Mouse (Mus musculus): ENCODE data around the gene Tmem209. TPM values are rescaled to one million over a fixed set of nuclear protein-coding genes. Genes with fewer than 3 reads are reported as not detected.

Gene Tmem209
- polyA plus RNA-seq, 1 experiment = 33.2 TPM

GRCm38 (mm10) chr6:30550496-30551192 is 41.1 kb upstream of the Tmem209 start:
- no peak for TF ChIP-seq CTCF (IDR thresholded peaks at IDR 0.05; ENCODE audit: extremely low read depth, insufficient read depth, low read length)
- TF ChIP-seq POLR2A (IDR thresholded peaks at IDR 0.05; ENCODE audit: extremely low read depth, insufficient read depth, low read length) = no peak
- H3K4me1 ChIP-seq (ENCODE audit: control insufficient read depth, insufficient read depth, low read length) = peaks cover 13% of the 10 kb centered on the region; the same call in 1 of the 2 replicates
- H3K4me3 ChIP-seq (ENCODE audit: insufficient read depth, low read length) = no peak overlapping the region
- H3K27ac ChIP-seq (ENCODE audit: insufficient read depth, low read length) = peak overlapping the region; percentile 53; the same call in 1 of the 2 replicates

DNA sequence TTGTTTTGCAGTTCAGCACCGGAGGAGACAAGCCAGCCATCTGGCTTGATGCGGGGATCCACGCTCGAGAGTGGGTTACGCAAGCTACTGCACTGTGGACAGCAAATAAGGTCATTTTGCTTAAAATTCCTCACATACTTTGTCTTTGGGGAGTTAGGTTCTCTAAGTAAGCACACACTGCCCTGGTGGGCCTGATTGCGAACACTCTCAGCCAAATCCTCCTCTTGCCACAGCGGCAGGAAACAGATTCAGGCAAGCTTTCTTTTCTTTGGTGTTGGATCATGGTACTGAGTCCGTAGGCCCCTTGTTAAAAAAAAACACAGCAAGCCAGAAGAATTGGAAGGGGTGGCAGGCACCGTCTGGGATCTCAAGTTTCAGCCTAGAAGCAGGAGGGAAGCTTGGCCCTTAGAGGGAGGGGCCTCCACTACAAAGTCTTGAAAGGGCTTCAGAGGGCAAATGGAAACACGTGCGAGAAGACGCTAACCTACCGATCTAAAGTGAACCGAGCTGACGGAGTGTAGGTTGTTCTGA is 39.7 kb upstream of the Tmem209 start:
- no peak for TF ChIP-seq CTCF (IDR thresholded peaks at IDR 0.05; ENCODE audit: extremely low read depth, insufficient read depth, low read length)
- TF ChIP-seq POLR2A (IDR thresholded peaks at IDR 0.05; ENCODE audit: extremely low read depth, insufficient read depth, low read length) = no peak
- Histone ChIP-seq H3K4me1 (ENCODE audit: control insufficient read depth, insufficient read depth, low read length) (peaks cover 15% of the 10 kb centered on the region; the same call in 1 of the 2 replicates), H3K4me3 (ENCODE audit: insufficient read depth, low read length) (no peak overlapping the region), H3K27ac (ENCODE audit: insufficient read depth, low read length) (peak overlapping the region; percentile 55)

- TF ChIP-seq POLR2A (IDR thresholded peaks at IDR 0.05; ENCODE audit: extremely low read depth, insufficient read depth, low read length) (no peak), CTCF (IDR thresholded peaks at IDR 0.05; ENCODE audit: extremely low read depth, insufficient read depth, low read length) (no peak)
- Histone ChIP-seq H3K27ac (ENCODE audit: insufficient read depth, low read length) (no peak overlapping the region), H3K4me1 (ENCODE audit: control insufficient read depth, insufficient read depth, low read length) (peaks cover 14% of the 10 kb centered on the region; the same call in 1 of the 2 replicates), H3K4me3 (ENCODE audit: insufficient read depth, low read length) (no peak overlapping the region)
Observed at GRCm38 (mm10) chr6:30547656-30548306, 38.2 kb upstream of the Tmem209 start.

GRCm38 (mm10) chr6:30547274-30547645 is 37.7 kb upstream of the Tmem209 start:
- no peak overlapping the region for H3K4me3 ChIP-seq (ENCODE audit: insufficient read depth, low read length)
- peak overlapping the region; percentile 89 for H3K27ac ChIP-seq (ENCODE audit: insufficient read depth, low read length)

GRCm38 (mm10) chr6:30546571-30547273 is 37.1 kb upstream of the Tmem209 start:
- no peak overlapping the region for H3K4me3 ChIP-seq (ENCODE audit: insufficient read depth, low read length)
- no peak for TF ChIP-seq CTCF (IDR thresholded peaks at IDR 0.05; ENCODE audit: extremely low read depth, insufficient read depth, low read length)
- no peak for TF ChIP-seq POLR2A (IDR thresholded peaks at IDR 0.05; ENCODE audit: extremely low read depth, insufficient read depth, low read length)
- peaks cover 12% of the 10 kb centered on the region; the same call in 1 of the 2 replicates for H3K4me1 ChIP-seq (ENCODE audit: control insufficient read depth, insufficient read depth, low read length)
- H3K27ac ChIP-seq (ENCODE audit: insufficient read depth, low read length) = peak overlapping the region; percentile 89

More at GRCm38 (mm10) chr6:30547274-30547645, 37.7 kb upstream of the Tmem209 start:
- peaks cover 14% of the 10 kb centered on the region; the same call in 1 of the 2 replicates for H3K4me1 ChIP-seq (ENCODE audit: control insufficient read depth, insufficient read depth, low read length)
- no peak for TF ChIP-seq POLR2A (IDR thresholded peaks at IDR 0.05; ENCODE audit: extremely low read depth, insufficient read depth, low read length)
- no peak for TF ChIP-seq CTCF (IDR thresholded peaks at IDR 0.05; ENCODE audit: extremely low read depth, insufficient read depth, low read length)

- Histone ChIP-seq H3K4me1 (ENCODE audit: control insufficient read depth, insufficient read depth, low read length) (peaks cover 9% of the 10 kb centered on the region; the same call in 1 of the 2 replicates), H3K27ac (ENCODE audit: insufficient read depth, low read length) (peak overlapping the region; percentile 8), H3K4me3 (ENCODE audit: insufficient read depth, low read length) (no peak overlapping the region)
- TF ChIP-seq CTCF (IDR thresholded peaks at IDR 0.05; ENCODE audit: extremely low read depth, insufficient read depth, low read length) (no peak), POLR2A (IDR thresholded peaks at IDR 0.05; ENCODE audit: extremely low read depth, insufficient read depth, low read length) (no peak)
Observed at GRCm38 (mm10) chr6:30545689-30546088, 36.1 kb upstream of the Tmem209 start.

GRCm38 (mm10) chr6:30543851-30544250 is 34.3 kb upstream of the Tmem209 start:
- TF ChIP-seq POLR2A (IDR thresholded peaks at IDR 0.05; ENCODE audit: extremely low read depth, insufficient read depth, low read length) (no peak), CTCF (IDR thresholded peaks at IDR 0.05; ENCODE audit: extremely low read depth, insufficient read depth, low read length) (no peak)
- no peak overlapping the region for H3K4me3 ChIP-seq (ENCODE audit: insufficient read depth, low read length)

DNA sequence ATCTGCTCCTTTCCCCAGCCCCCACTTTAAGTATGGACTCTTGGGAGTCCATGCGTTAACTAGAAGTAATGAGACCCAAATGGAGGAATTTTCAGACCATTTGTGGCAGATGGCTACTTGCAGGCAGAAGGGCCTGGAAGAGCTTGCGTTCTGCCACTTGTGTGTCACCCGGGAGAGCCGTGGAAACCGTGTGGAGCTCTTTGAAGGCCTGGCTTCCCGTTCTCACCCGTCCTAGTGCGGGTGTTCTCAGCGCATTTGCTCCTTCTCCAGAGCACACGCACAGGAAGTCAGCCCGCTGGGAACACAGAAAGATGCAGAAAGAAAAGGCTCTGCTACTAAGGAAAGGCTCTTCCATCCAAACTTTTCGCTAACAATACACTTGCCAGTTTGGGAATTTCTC is 33.5 kb upstream of the Tmem209 start:
- no peak for TF ChIP-seq POLR2A (IDR thresholded peaks at IDR 0.05; ENCODE audit: extremely low read depth, insufficient read depth, low read length)
- no peak for TF ChIP-seq CTCF (IDR thresholded peaks at IDR 0.05; ENCODE audit: extremely low read depth, insufficient read depth, low read length)
- H3K4me1 ChIP-seq (ENCODE audit: control insufficient read depth, insufficient read depth, low read length) = peaks cover 9% of the 10 kb centered on the region; the same call in 1 of the 2 replicates
- H3K4me3 ChIP-seq (ENCODE audit: insufficient read depth, low read length) = no peak overlapping the region
- H3K27ac ChIP-seq (ENCODE audit: insufficient read depth, low read length) = no peak overlapping the region

More at GRCm38 (mm10) chr6:30543851-30544250, 34.3 kb upstream of the Tmem209 start:
- Histone ChIP-seq H3K4me1 (ENCODE audit: control insufficient read depth, insufficient read depth, low read length) (peaks cover 9% of the 10 kb centered on the region; the same call in 1 of the 2 replicates), H3K27ac (ENCODE audit: insufficient read depth, low read length) (no peak overlapping the region)

GRCm38 (mm10) chr6:30542277-30542676 is 32.7 kb upstream of the Tmem209 start:
- Histone ChIP-seq H3K4me3 (ENCODE audit: insufficient read depth, low read length) (no peak overlapping the region), H3K4me1 (ENCODE audit: control insufficient read depth, insufficient read depth, low read length) (peaks cover 8% of the 10 kb centered on the region; the same call in 1 of the 2 replicates), H3K27ac (ENCODE audit: insufficient read depth, low read length) (no peak overlapping the region)
- TF ChIP-seq CTCF (IDR thresholded peaks at IDR 0.05; ENCODE audit: extremely low read depth, insufficient read depth, low read length) = no peak
- no peak for TF ChIP-seq POLR2A (IDR thresholded peaks at IDR 0.05; ENCODE audit: extremely low read depth, insufficient read depth, low read length)

Data from cortical plate, adult 2 months (tissue).